8 mouse cellular contexts compared by ENCODE assay signal in genomic region chr6:125081394-125081793, GRCm38 (mm10). TPM values are rescaled to one million over a fixed set of nuclear protein-coding genes. Genes with fewer than 3 reads are reported as not detected.
DNase-seq lines count a peak whose midpoint lies in the region; ATAC-seq and TF ChIP-seq lines count a peak whose summit lies in the region.

No protein-coding gene starts in this region.

- no peak for TF ChIP-seq CTCF in kidney, adult 2 months (conservative IDR thresholded peaks at IDR 0.05; ENCODE audit: insufficient read depth, insufficient read length, low read depth, low read length)

- peak overlapping the region; percentile 72 for H3K4me2 ChIP-seq in embryonic facial prominence, embryonic 12.5 days (replicated peaks)
- H3K4me2 ChIP-seq in hindbrain, embryonic 15.5 days, result peak overlapping the region; percentile 84
- peak overlapping the region; percentile 70 for H3K4me2 ChIP-seq in midbrain, embryonic 14.5 days (ENCODE audit: low read length)

- H3K4me3 ChIP-seq in kidney, adult 2 months (ENCODE audit: insufficient read depth, low read depth, low read length), result peak overlapping the region; percentile 40; the same call in 1 of the 2 replicates
- peak overlapping the region; percentile 40 for H3K4me3 ChIP-seq in embryonic facial prominence, embryonic 12.5 days
- H3K4me3 ChIP-seq in hindbrain, embryonic 15.5 days, result peak overlapping the region; percentile 45
- peak overlapping the region; percentile 39 for H3K4me3 ChIP-seq in midbrain, embryonic 14.5 days (replicated peaks; ENCODE audit: low read depth, low read length)

- DNase-seq in kidney, adult 2 months, result no peak
- DNase-seq in kidney, adult 8-10 months, result no peak
- DNase-seq in midbrain, embryonic 14.5 days, result no peak
- DNase-seq in adipocyte (ENCODE audit: low spot score), result no peak
- no peak for DNase-seq in thymus, postnatal 10 days (ENCODE audit: low spot score in 2 of 2)
- DNase-seq in adrenal gland, postnatal 25 days, result no peak

- no peak overlapping the region for H3K27ac ChIP-seq in kidney, adult 2 months (ENCODE audit: insufficient read depth, low read depth, low read length)
- peak overlapping the region; percentile 71 for H3K27ac ChIP-seq in embryonic facial prominence, embryonic 12.5 days
- peak overlapping the region; percentile 92 for H3K27ac ChIP-seq in hindbrain, embryonic 15.5 days (replicated peaks)
- H3K27ac ChIP-seq in midbrain, embryonic 14.5 days (replicated peaks; ENCODE audit: low read depth, low read length), result peak overlapping the region; percentile 95

- no peaks in the 10 kb centered on the region for H3K9me3 ChIP-seq in embryonic facial prominence, embryonic 12.5 days
- no peaks in the 10 kb centered on the region for H3K9me3 ChIP-seq in hindbrain, embryonic 15.5 days
- no peaks in the 10 kb centered on the region for H3K9me3 ChIP-seq in midbrain, embryonic 14.5 days (ENCODE audit: control insufficient read depth, low read length)

- peak overlapping the region; percentile 69 for H3K9ac ChIP-seq in embryonic facial prominence, embryonic 12.5 days
- peak overlapping the region; percentile 57 for H3K9ac ChIP-seq in hindbrain, embryonic 15.5 days
- peak overlapping the region; percentile 59; the same call in 1 of the 2 replicates for H3K9ac ChIP-seq in midbrain, embryonic 14.5 days (replicated peaks; ENCODE audit: low read length)

- H3K27me3 ChIP-seq in kidney, adult 2 months (replicated peaks; ENCODE audit: control insufficient read depth, insufficient read depth, low read length), result no peaks in the 10 kb centered on the region
- no peaks in the 10 kb centered on the region for H3K27me3 ChIP-seq in embryonic facial prominence, embryonic 12.5 days
- no peaks in the 10 kb centered on the region for H3K27me3 ChIP-seq in hindbrain, embryonic 15.5 days
- no peaks in the 10 kb centered on the region for H3K27me3 ChIP-seq in midbrain, embryonic 14.5 days (ENCODE audit: control insufficient read depth, insufficient read depth, low read length)

- H3K4me1 ChIP-seq in kidney, adult 2 months (ENCODE audit: control insufficient read depth, insufficient read depth, low read length), result no peaks in the 10 kb centered on the region
- 0 out of 2 replicates have a peak, but pooled peaks cover 5% of the 10 kb centered on the region for H3K4me1 ChIP-seq in embryonic facial prominence, embryonic 12.5 days
- H3K4me1 ChIP-seq in hindbrain, embryonic 15.5 days (replicated peaks), result peaks cover 9% of the 10 kb centered on the region
- no peaks in the 10 kb centered on the region for H3K4me1 ChIP-seq in midbrain, embryonic 14.5 days (ENCODE audit: control insufficient read depth, insufficient read depth, low read length)

- TF ChIP-seq POLR2A in kidney, adult 2 months (IDR thresholded peaks at IDR 0.05; ENCODE audit: low read depth, low read length), result no peak

- peak; percentile 39 for ATAC-seq in embryonic facial prominence, embryonic 12.5 days (ENCODE audit: insufficient number of reproducible peaks, insufficient read depth, low FRiP score, low TSS enrichment)
- peak; percentile 57 for ATAC-seq in hindbrain, embryonic 15.5 days (ENCODE audit: low FRiP score, low read depth)
- peak; percentile 21 for ATAC-seq in midbrain, embryonic 14.5 days (ENCODE audit: low FRiP score, low TSS enrichment)

- H3K36me3 ChIP-seq in kidney, adult 2 months (ENCODE audit: control insufficient read depth, insufficient read depth, low read length), result no peaks in the 10 kb centered on the region
- H3K36me3 ChIP-seq in embryonic facial prominence, embryonic 12.5 days, result no peaks in the 10 kb centered on the region
- H3K36me3 ChIP-seq in hindbrain, embryonic 15.5 days, result no peaks in the 10 kb centered on the region
- no peaks in the 10 kb centered on the region for H3K36me3 ChIP-seq in midbrain, embryonic 14.5 days (ENCODE audit: control insufficient read depth, insufficient read depth, low read length)

- 26% methylated on average over 25 of the region's 25 CpGs for whole genome bisulfite sequencing in kidney, adult 2 months
- WGBS in embryonic facial prominence, embryonic 12.5 days, result 23% methylated on average over 25 of the region's 25 CpGs
- WGBS in hindbrain, embryonic 15.5 days, result 22% methylated on average over 25 of the region's 25 CpGs
- WGBS in midbrain, embryonic 14.5 days, result 21% methylated on average over 25 of the region's 25 CpGs

RNA-seq across cellular contexts. Expression of gene Lpar5, which starts 13.7 kb away (rescaled TPM):
- 2.9 and 3.5 TPM in 2 replicates for polyA plus RNA-seq in kidney, adult 2 months (2012; rRNA removed)
- polyA plus RNA-seq in embryonic facial prominence, embryonic 12.5 days (2016; fragmentation: Nextera tagmentation; extraction: Ambion mirVana), result 0.53 and 0.61 TPM in 2 replicates
- polyA plus RNA-seq in hindbrain, embryonic 15.5 days (2015; fragmentation: Nextera tagmentation; extraction: Ambion mirVana), result 0.54 and 1.0 TPM in 2 replicates
- 0.45 and 0.77 TPM in 2 replicates for polyA plus RNA-seq in midbrain, embryonic 14.5 days (2014; fragmentation: Nextera tagmentation; extraction: Ambion mirVana)
- total RNA-seq in adrenal gland, postnatal 25 days (2021), result 0.36 TPM in 1 of 2 replicates, not detected in the other

RNA-seq across cellular contexts. Expression of gene Chd4, which starts 14.4 kb away (rescaled TPM):
- polyA plus RNA-seq in kidney, adult 2 months (2012; rRNA removed), result 43.6 and 57.7 TPM in 2 replicates
- 90.0 and 104 TPM in 2 replicates for polyA plus RNA-seq in embryonic facial prominence, embryonic 12.5 days (2016; fragmentation: Nextera tagmentation; extraction: Ambion mirVana)
- 90.3 and 93.1 TPM in 2 replicates for polyA plus RNA-seq in hindbrain, embryonic 15.5 days (2015; fragmentation: Nextera tagmentation; extraction: Ambion mirVana)
- polyA plus RNA-seq in midbrain, embryonic 14.5 days (2014; fragmentation: Nextera tagmentation; extraction: Ambion mirVana), result 70.7 and 90.6 TPM in 2 replicates
- total RNA-seq in adrenal gland, postnatal 25 days (2021), result 175 and 203 TPM in 2 replicates

RNA-seq across cellular contexts. Expression of gene Acrbp, which starts 31.9 kb away (rescaled TPM):
- polyA plus RNA-seq in kidney, adult 2 months (2012; rRNA removed), result 14.3 and 18.9 TPM in 2 replicates
- polyA plus RNA-seq in embryonic facial prominence, embryonic 12.5 days (2016; fragmentation: Nextera tagmentation; extraction: Ambion mirVana), result 17.6 and 21.0 TPM in 2 replicates
- polyA plus RNA-seq in hindbrain, embryonic 15.5 days (2015; fragmentation: Nextera tagmentation; extraction: Ambion mirVana), result 19.1 and 20.9 TPM in 2 replicates
- polyA plus RNA-seq in midbrain, embryonic 14.5 days (2014; fragmentation: Nextera tagmentation; extraction: Ambion mirVana), result 16.3 and 16.7 TPM in 2 replicates
- 10.4 and 11.7 TPM in 2 replicates for total RNA-seq in adrenal gland, postnatal 25 days (2021)

RNA-seq across cellular contexts. Expression of gene Ing4, which starts 41.8 kb away (rescaled TPM):
- 39.1 and 39.2 TPM in 2 replicates for polyA plus RNA-seq in kidney, adult 2 months (2012; rRNA removed)
- polyA plus RNA-seq in embryonic facial prominence, embryonic 12.5 days (2016; fragmentation: Nextera tagmentation; extraction: Ambion mirVana), result 165 and 176 TPM in 2 replicates
- 141 and 144 TPM in 2 replicates for polyA plus RNA-seq in hindbrain, embryonic 15.5 days (2015; fragmentation: Nextera tagmentation; extraction: Ambion mirVana)
- 132 and 144 TPM in 2 replicates for polyA plus RNA-seq in midbrain, embryonic 14.5 days (2014; fragmentation: Nextera tagmentation; extraction: Ambion mirVana)
- 82.3 and 102 TPM in 2 replicates for total RNA-seq in adrenal gland, postnatal 25 days (2021)

RNA-seq across cellular contexts. Expression of gene Nop2, which starts 50.3 kb away (rescaled TPM):
- polyA plus RNA-seq in kidney, adult 2 months (2012; rRNA removed), result 15.5 and 16.5 TPM in 2 replicates
- polyA plus RNA-seq in embryonic facial prominence, embryonic 12.5 days (2016; fragmentation: Nextera tagmentation; extraction: Ambion mirVana), result 68.0 and 70.1 TPM in 2 replicates
- 47.7 and 49.7 TPM in 2 replicates for polyA plus RNA-seq in hindbrain, embryonic 15.5 days (2015; fragmentation: Nextera tagmentation; extraction: Ambion mirVana)
- 42.7 and 46.3 TPM in 2 replicates for polyA plus RNA-seq in midbrain, embryonic 14.5 days (2014; fragmentation: Nextera tagmentation; extraction: Ambion mirVana)
- total RNA-seq in adrenal gland, postnatal 25 days (2021), result 36.2 and 44.0 TPM in 2 replicates
